Mouse (Mus musculus): ENCODE measurements around the gene Scfd2. TPM values are rescaled to one million over a fixed set of nuclear protein-coding genes. Genes with fewer than 3 reads are reported as not detected.

Scfd2 gene
- polyA plus RNA-seq, 1 experiment from 2014 or later = 7.3 TPM

- WGBS (ENCODE audit: insufficient replicate concordance) = 69% methylated on average over 3 of the region's 3 CpGs
Measured at GRCm38 (mm10) chr5:74470819-74471218, 60.7 kb downstream of the Scfd2 start.

GRCm38 (mm10) chr5:74469620-74470019, 61.9 kb downstream of the Scfd2 start:
- DNase-seq (no peak), ATAC-seq (no peak)
- Histone ChIP-seq H3K27ac (ENCODE audit: low read depth) (no peak overlapping the region), H3K4me1 (ENCODE audit: insufficient read depth) (no peaks in the 10 kb centered on the region), H3K4me2 (ENCODE audit: low read depth, low read length) (no peak overlapping the region), H3K9ac (replicated peaks) (no peak overlapping the region), H3K4me3 (ENCODE audit: low read depth, low read length) (no peak overlapping the region), H3K36me3 (replicated peaks; ENCODE audit: insufficient read depth, low read length) (no peaks in the 10 kb centered on the region), H3K9me3 (ENCODE audit: low read length) (no peaks in the 10 kb centered on the region), H3K27me3 (ENCODE audit: insufficient read depth, low read length) (no peaks in the 10 kb centered on the region)
- 80% methylated on average over 1 of the region's 1 CpGs for WGBS (ENCODE audit: insufficient replicate concordance)
- no peak for TF ChIP-seq CTCF (IDR thresholded peaks at IDR 0.05; ENCODE audit: low read depth)
- TF ChIP-seq EP300 (IDR thresholded peaks at IDR 0.05; ENCODE audit: low read depth) = no peak

More at GRCm38 (mm10) chr5:74470819-74471218, 60.7 kb downstream of the Scfd2 start:
- ATAC-seq (no peak), DNase-seq (no peak)
- Histone ChIP-seq H3K4me1 (ENCODE audit: insufficient read depth) (no peaks in the 10 kb centered on the region), H3K27me3 (ENCODE audit: insufficient read depth, low read length) (no peaks in the 10 kb centered on the region), H3K36me3 (replicated peaks; ENCODE audit: insufficient read depth, low read length) (no peaks in the 10 kb centered on the region), H3K9me3 (ENCODE audit: low read length) (no peaks in the 10 kb centered on the region), H3K4me2 (ENCODE audit: low read depth, low read length) (no peak overlapping the region), H3K27ac (ENCODE audit: low read depth) (no peak overlapping the region), H3K4me3 (ENCODE audit: low read depth, low read length) (no peak overlapping the region), H3K9ac (replicated peaks) (no peak overlapping the region)
- TF ChIP-seq EP300 (IDR thresholded peaks at IDR 0.05; ENCODE audit: low read depth) (no peak), CTCF (IDR thresholded peaks at IDR 0.05; ENCODE audit: low read depth) (no peak)

GRCm38 (mm10) chr5:74467753-74468152, 63.8 kb downstream of the Scfd2 start:
- WGBS (ENCODE audit: insufficient replicate concordance) = 70% methylated on average over 3 of the region's 3 CpGs
- no peak overlapping the region for H3K4me3 ChIP-seq (ENCODE audit: low read depth, low read length)
- no peak overlapping the region for H3K4me2 ChIP-seq (ENCODE audit: low read depth, low read length)
- no peak for DNase-seq
- no peak for TF ChIP-seq EP300 (IDR thresholded peaks at IDR 0.05; ENCODE audit: low read depth)
- no peak for TF ChIP-seq CTCF (IDR thresholded peaks at IDR 0.05; ENCODE audit: low read depth)
- no peak overlapping the region for H3K9ac ChIP-seq (replicated peaks)
- H3K27ac ChIP-seq (ENCODE audit: low read depth) = no peak overlapping the region
- ATAC-seq = no peak
- H3K27me3 ChIP-seq (ENCODE audit: insufficient read depth, low read length) = no peaks in the 10 kb centered on the region
- no peaks in the 10 kb centered on the region for H3K36me3 ChIP-seq (replicated peaks; ENCODE audit: insufficient read depth, low read length)
- H3K9me3 ChIP-seq (ENCODE audit: low read length) = no peaks in the 10 kb centered on the region
- H3K4me1 ChIP-seq (ENCODE audit: insufficient read depth) = no peaks in the 10 kb centered on the region

GRCm38 (mm10) chr5:74456759-74457158, 74.8 kb downstream of the Scfd2 start:
- H3K4me1 ChIP-seq (ENCODE audit: insufficient read depth) = no peaks in the 10 kb centered on the region
- no peaks in the 10 kb centered on the region for H3K36me3 ChIP-seq (replicated peaks; ENCODE audit: insufficient read depth, low read length)
- H3K4me2 ChIP-seq (ENCODE audit: low read depth, low read length) = no peak overlapping the region
- DNase-seq (no peak), ATAC-seq (no peak)
- TF ChIP-seq CTCF (IDR thresholded peaks at IDR 0.05; ENCODE audit: low read depth) = no peak
- 79% methylated on average over 2 of the region's 2 CpGs for WGBS (ENCODE audit: insufficient replicate concordance)
- H3K27ac ChIP-seq (ENCODE audit: low read depth) = no peak overlapping the region
- no peaks in the 10 kb centered on the region for H3K9me3 ChIP-seq (ENCODE audit: low read length)
- no peak overlapping the region for H3K4me3 ChIP-seq (ENCODE audit: low read depth, low read length)
- H3K27me3 ChIP-seq (ENCODE audit: insufficient read depth, low read length) = no peaks in the 10 kb centered on the region
- H3K9ac ChIP-seq (replicated peaks) = no peak overlapping the region

GRCm38 (mm10) chr5:74455510-74456269, 75.9 kb downstream of the Scfd2 start:
- H3K4me3 ChIP-seq (ENCODE audit: low read depth, low read length) = no peak overlapping the region
- no peaks in the 10 kb centered on the region for H3K27me3 ChIP-seq (ENCODE audit: insufficient read depth, low read length)
- H3K27ac ChIP-seq (ENCODE audit: low read depth) = no peak overlapping the region
- no peak overlapping the region for H3K9ac ChIP-seq (replicated peaks)
- no peaks in the 10 kb centered on the region for H3K9me3 ChIP-seq (ENCODE audit: low read length)
- no peak for DNase-seq
- H3K36me3 ChIP-seq (replicated peaks; ENCODE audit: insufficient read depth, low read length) = no peaks in the 10 kb centered on the region
- 85% methylated on average over 6 of the region's 6 CpGs for WGBS (ENCODE audit: insufficient replicate concordance)
- TF ChIP-seq CTCF (IDR thresholded peaks at IDR 0.05; ENCODE audit: low read depth) (peak; percentile 45), EP300 (IDR thresholded peaks at IDR 0.05; ENCODE audit: low read depth) (no peak)
- H3K4me1 ChIP-seq (ENCODE audit: insufficient read depth) = no peaks in the 10 kb centered on the region
- no peak for ATAC-seq
- no peak overlapping the region for H3K4me2 ChIP-seq (ENCODE audit: low read depth, low read length)

GRCm38 (mm10) chr5:74455094-74455493, 76.5 kb downstream of the Scfd2 start:
- no peaks in the 10 kb centered on the region for H3K36me3 ChIP-seq (replicated peaks; ENCODE audit: insufficient read depth, low read length)
- H3K4me1 ChIP-seq (ENCODE audit: insufficient read depth) = no peaks in the 10 kb centered on the region
- no peak for DNase-seq
- no peak overlapping the region for H3K9ac ChIP-seq (replicated peaks)
- no peaks in the 10 kb centered on the region for H3K9me3 ChIP-seq (ENCODE audit: low read length)
- no peak overlapping the region for H3K4me2 ChIP-seq (ENCODE audit: low read depth, low read length)
- no peak for ATAC-seq
- 82% methylated on average over 9 of the region's 9 CpGs for WGBS (ENCODE audit: insufficient replicate concordance)
- H3K27ac ChIP-seq (ENCODE audit: low read depth) = no peak overlapping the region
- no peak overlapping the region for H3K4me3 ChIP-seq (ENCODE audit: low read depth, low read length)
- H3K27me3 ChIP-seq (ENCODE audit: insufficient read depth, low read length) = no peaks in the 10 kb centered on the region
- TF ChIP-seq CTCF (IDR thresholded peaks at IDR 0.05; ENCODE audit: low read depth) (no peak), EP300 (IDR thresholded peaks at IDR 0.05; ENCODE audit: low read depth) (no peak)

All from liver, postnatal 0 days (tissue).